Mouse (Mus musculus) embryonic facial prominence, embryonic 12.5 days (tissue): ENCODE data around the gene Slc5a6. TPM values are rescaled to one million over a fixed set of nuclear protein-coding genes. Genes with fewer than 3 reads are reported as not detected.

Experiments used
- ATAC-seq: fragments of 200-750 bp; cut with Nextera tagmentation; 2 replicates; pipeline ENCODE4 v1.8.0; 2017; ENCODE audit not compliant: insufficient number of reproducible peaks, insufficient read depth, low FRiP score, low TSS enrichment
- H3K27ac ChIP-seq: fragments of 300-500 bp; sonication (generic); 2 replicates; pipeline ENCODE4 v1.5.1; 2016; ENCODE audit warnings: mild to moderate bottlenecking
- H3K27me3 ChIP-seq: fragments of 300-500 bp; sonication (generic); 2 replicates; pipeline ENCODE4 v1.6.1; 2016; ENCODE audit warnings: mild to moderate bottlenecking, moderate library complexity
- H3K36me3 ChIP-seq: fragments of 300-500 bp; sonication (generic); 2 replicates; pipeline ENCODE4 v1.6.1; 2016; ENCODE audit warnings: mild to moderate bottlenecking
- H3K4me1 ChIP-seq: fragments of 300-500 bp; sonication (generic); 2 replicates; pipeline ENCODE4 v1.6.1; 2016
- H3K4me2 ChIP-seq: fragments of 300-500 bp; sonication (generic); replicated peaks from 2 replicates; pipeline ENCODE4 v1.6.1; 2016; ENCODE audit warnings: mild to moderate bottlenecking, moderate library complexity
- H3K4me3 ChIP-seq: fragments of 300-500 bp; sonication (generic); 2 replicates; pipeline ENCODE4 v1.5.1; 2016; ENCODE audit warnings: mild to moderate bottlenecking
- H3K9ac ChIP-seq: fragments of 300-500 bp; sonication (generic); 2 replicates; pipeline ENCODE4 v1.6.1; 2016; ENCODE audit warnings: mild to moderate bottlenecking, moderate library complexity
- H3K9me3 ChIP-seq: fragments of 300-500 bp; sonication (generic); 2 replicates; pipeline ENCODE4 v1.6.1; 2016; ENCODE audit warnings: mild to moderate bottlenecking, moderate library complexity
- WGBS: fragments of 180-500 bp; shearing (Covaris S2); methylation state at CpG from one replicate; pipeline ENCODE4 v1.1.7; 2016; 5-methylcytosine and 5-hydroxymethylcytosine counted together
- polyA plus RNA-seq: library from polyadenylated mRNA; unstranded; fragments of >200 nt; fragmentation: Nextera tagmentation; extraction: Ambion mirVana; gene quantifications from 2 replicates; pipeline ENCODE4 v1.2.1, GENCODE M21; 2016

The Slc5a6 gene
- polyA plus RNA-seq, 1 experiment from 2014 or later, result 11.8 TPM

DNA sequence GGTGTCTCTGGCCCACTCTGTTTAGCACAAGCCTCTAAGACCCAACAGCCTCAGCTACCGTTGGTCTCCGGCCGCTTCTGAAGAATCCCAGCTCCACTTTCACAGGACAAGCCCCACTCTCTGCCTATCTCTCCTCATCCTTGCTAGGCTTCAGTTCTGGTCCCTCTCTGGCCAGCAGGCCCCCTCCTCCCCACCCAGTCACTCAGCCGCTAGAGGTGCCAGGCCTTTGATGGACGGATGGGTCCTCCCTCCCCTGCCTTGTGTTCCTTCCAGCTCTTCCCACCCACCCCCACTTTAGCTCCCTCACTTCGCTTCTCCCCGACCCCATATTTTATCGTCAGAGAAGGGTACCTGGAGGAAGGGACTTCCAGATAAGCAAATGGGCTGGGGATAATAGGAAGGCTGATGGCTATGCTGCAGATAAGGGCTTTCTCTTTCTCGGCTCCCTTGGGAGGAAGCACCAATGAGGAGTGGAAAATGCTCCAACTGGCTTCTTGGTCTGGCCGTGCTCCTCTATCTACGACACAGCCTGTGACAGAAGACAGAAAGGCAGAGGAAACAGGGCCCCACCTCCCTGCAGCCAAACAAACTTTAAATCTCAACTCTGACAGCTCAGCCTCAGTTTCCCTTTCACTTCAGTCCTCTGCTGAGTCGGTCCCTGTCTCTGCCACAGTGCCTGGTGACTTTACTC, 34.4 kb upstream of the Slc5a6 start:
- H3K27me3 ChIP-seq, result peaks cover 25% of the 10 kb centered on the region
- H3K9me3 ChIP-seq, result no peaks in the 10 kb centered on the region
- H3K9ac ChIP-seq, result no peak overlapping the region
- no peak overlapping the region for H3K4me2 ChIP-seq
- no peak overlapping the region for H3K27ac ChIP-seq
- no peak for ATAC-seq
- 0 out of 2 replicates have a peak, but pooled peaks cover 2% of the 10 kb centered on the region for H3K4me1 ChIP-seq
- WGBS, result 43% methylated on average over 12 of the region's 12 CpGs
- peaks cover 12% of the 10 kb centered on the region for H3K36me3 ChIP-seq
- no peak overlapping the region for H3K4me3 ChIP-seq

DNA sequence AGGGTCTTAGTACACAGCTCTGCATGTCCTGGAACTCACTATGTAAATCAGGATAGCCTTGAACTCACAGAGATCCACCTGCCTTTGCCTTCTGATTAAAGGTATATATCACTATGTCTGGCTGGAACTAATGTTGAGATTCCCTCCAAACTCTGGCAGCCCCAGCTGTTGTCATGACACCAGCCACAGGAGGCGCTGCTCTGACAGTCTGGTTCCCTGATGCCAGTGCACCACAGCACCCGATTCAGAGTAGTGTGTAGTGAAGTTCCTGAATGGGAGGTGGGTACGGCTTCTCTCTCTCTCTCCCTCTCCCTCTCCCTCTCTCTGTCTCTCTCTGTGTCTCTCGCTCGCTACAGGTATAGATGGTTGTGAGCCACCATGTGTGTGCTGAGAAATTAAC, 33.6 kb upstream of the Slc5a6 start:
- 15% methylated on average over 5 of the region's 5 CpGs for WGBS
- no peak overlapping the region for H3K27ac ChIP-seq
- no peak overlapping the region for H3K9ac ChIP-seq
- ATAC-seq, result no peak
- H3K4me3 ChIP-seq, result no peak overlapping the region
- no peaks in the 10 kb centered on the region for H3K9me3 ChIP-seq
- peaks cover 19% of the 10 kb centered on the region for H3K27me3 ChIP-seq
- H3K4me2 ChIP-seq, result no peak overlapping the region
- H3K4me1 ChIP-seq, result 0 out of 2 replicates have a peak, but pooled peaks cover 2% of the 10 kb centered on the region
- peaks cover 19% of the 10 kb centered on the region for H3K36me3 ChIP-seq

DNA sequence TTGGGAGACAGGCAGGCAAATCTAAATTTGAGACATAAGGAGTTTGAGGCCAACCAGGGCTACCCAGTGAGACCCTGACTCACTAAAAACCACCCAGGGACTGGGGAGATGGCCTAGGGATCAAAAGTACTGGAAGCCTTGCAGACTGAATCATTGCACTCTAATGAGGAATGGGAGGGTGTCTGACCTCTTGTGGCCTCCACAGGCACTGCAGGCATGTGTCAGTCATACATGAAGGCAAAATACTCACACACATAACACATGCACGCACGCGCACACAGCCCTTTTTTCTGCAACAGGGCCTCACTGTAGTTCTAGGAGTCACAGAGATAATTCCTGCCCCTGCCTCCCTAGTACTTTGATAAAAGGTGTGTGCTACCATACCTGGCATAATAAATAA, 32.7 kb upstream of the Slc5a6 start:
- Histone ChIP-seq H3K4me1 (0 out of 2 replicates have a peak, but pooled peaks cover 2% of the 10 kb centered on the region), H3K4me2 (no peak overlapping the region), H3K27ac (no peak overlapping the region), H3K27me3 (peaks cover 14% of the 10 kb centered on the region), H3K4me3 (no peak overlapping the region), H3K9ac (no peak overlapping the region), H3K9me3 (no peaks in the 10 kb centered on the region), H3K36me3 (peaks cover 29% of the 10 kb centered on the region)
- no peak for ATAC-seq
- WGBS, result 81% methylated on average over 3 of the region's 3 CpGs

DNA sequence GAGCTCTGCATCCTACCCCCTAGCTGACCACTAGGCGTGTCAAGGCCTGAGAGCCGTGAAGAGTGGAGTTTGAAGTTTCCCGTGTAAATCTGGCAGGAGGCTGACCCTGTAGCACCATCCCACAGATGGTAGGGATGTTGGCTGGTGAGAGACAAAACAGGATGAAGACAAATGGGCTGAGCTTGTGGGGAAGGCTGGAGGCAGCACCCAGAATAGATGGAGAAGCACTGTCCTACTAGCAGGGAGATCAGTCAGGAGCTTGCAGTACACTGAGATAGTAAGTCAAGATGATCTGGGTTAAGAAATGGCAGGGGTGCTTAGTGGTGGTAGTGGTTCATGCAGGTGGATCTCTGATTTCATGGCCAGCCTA, 32.1 kb upstream of the Slc5a6 start:
- Histone ChIP-seq H3K36me3 (peaks cover 35% of the 10 kb centered on the region), H3K27me3 (peaks cover 13% of the 10 kb centered on the region), H3K4me2 (no peak overlapping the region), H3K9ac (no peak overlapping the region), H3K4me1 (0 out of 2 replicates have a peak, but pooled peaks cover 2% of the 10 kb centered on the region), H3K4me3 (no peak overlapping the region), H3K27ac (no peak overlapping the region), H3K9me3 (no peaks in the 10 kb centered on the region)
- no peak for ATAC-seq
- 65% methylated on average over 3 of the region's 3 CpGs for WGBS

DNA sequence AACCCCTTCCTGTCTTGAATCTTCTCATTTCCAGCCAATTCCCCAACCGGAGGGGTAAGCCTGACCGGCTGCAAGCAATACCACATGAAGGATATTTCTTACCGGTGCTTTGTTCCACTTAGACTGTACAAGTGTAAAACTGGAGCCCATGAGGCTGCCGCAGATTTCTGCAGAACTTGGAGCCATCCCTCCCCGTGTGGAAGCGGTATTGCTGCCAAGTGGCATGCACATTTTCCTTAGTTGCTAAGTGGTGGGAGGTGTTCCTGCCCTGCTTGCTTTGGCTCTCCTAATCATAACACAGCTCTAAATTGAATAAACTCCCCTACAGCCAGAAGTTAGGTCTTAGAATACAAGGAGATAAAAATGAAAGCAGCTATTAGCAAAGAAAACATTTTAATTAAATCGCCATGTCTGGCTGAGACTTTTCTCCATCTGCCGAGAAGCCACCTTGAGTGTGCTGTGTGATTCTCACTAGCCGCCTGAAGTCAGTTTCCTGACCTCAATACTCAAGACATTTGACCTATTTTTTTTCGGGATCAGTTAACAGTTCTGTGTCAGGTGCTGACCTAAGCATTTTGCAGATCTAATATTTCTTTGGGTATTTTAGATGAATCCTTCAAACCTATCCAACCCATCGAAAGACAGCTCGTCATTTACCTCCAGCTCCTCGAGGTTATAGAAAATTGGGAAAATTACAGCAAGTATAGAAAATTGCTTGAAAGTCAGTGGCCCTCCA, 31.5 kb upstream of the Slc5a6 start:
- Histone ChIP-seq H3K4me2 (no peak overlapping the region), H3K9ac (no peak overlapping the region), H3K9me3 (no peaks in the 10 kb centered on the region), H3K36me3 (peaks cover 40% of the 10 kb centered on the region), H3K27ac (no peak overlapping the region), H3K4me1 (0 out of 2 replicates have a peak, but pooled peaks cover 2% of the 10 kb centered on the region), H3K27me3 (peaks cover 13% of the 10 kb centered on the region), H3K4me3 (no peak overlapping the region)
- no peak for ATAC-seq
- 69% methylated on average over 13 of the region's 13 CpGs for WGBS

DNA sequence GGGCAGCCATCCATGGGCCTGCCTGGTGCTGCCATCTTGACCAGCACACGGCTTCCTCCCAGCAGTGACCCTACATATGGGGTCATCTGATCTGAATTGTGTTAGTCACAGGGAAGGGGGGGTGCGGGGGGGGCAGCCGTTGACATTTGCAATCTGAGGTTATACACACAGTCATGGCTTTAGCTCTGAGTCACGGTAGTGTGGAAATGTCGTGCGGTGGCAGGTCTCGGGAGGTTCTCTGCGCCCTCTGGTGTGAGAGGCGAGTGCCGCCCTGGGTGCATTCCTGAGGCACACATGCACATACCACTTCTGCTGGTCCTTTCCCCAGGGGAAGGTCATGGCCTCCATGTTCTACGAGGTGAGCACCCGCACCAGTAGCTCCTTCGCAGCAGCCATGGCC, 27.6 kb upstream of the Slc5a6 start:
- peaks cover 79% of the 10 kb centered on the region for H3K36me3 ChIP-seq
- H3K9me3 ChIP-seq, result no peaks in the 10 kb centered on the region
- 0 out of 2 replicates have a peak, but pooled peaks cover 2% of the 10 kb centered on the region for H3K4me1 ChIP-seq
- WGBS, result 85% methylated on average over 13 of the region's 13 CpGs
- ATAC-seq, result no peak
- no peak overlapping the region for H3K27ac ChIP-seq
- H3K9ac ChIP-seq, result no peak overlapping the region
- no peak overlapping the region for H3K4me2 ChIP-seq
- no peaks in the 10 kb centered on the region for H3K27me3 ChIP-seq
- H3K4me3 ChIP-seq, result no peak overlapping the region

DNA sequence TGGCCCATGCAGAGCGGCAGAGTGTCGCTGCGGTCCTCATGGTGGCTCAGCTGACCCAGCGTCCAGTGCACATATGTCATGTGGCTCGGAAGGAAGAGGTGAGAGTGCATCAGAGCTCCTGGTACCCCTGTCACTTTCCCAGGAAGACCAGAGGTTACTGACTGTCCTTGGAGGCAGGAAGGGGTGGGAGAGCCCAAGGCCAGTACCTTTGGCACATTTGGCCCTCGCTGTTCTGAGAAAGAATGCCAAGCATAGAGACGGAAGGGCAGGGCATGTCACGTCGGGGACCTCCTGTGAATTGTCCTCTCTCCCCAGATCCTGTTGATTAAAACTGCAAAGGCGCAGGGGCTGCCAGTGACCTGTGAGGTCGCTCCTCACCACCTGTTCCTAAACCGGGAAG, 24.5 kb upstream of the Slc5a6 start:
- no peak overlapping the region for H3K27ac ChIP-seq
- no peak overlapping the region for H3K9ac ChIP-seq
- no peak overlapping the region for H3K4me3 ChIP-seq
- peaks cover 100% of the 10 kb centered on the region for H3K36me3 ChIP-seq
- no peak overlapping the region for H3K4me2 ChIP-seq
- no peaks in the 10 kb centered on the region for H3K27me3 ChIP-seq
- 90% methylated on average over 12 of the region's 12 CpGs for WGBS
- H3K4me1 ChIP-seq, result no peaks in the 10 kb centered on the region
- H3K9me3 ChIP-seq, result no peaks in the 10 kb centered on the region
- ATAC-seq, result no peak

DNA sequence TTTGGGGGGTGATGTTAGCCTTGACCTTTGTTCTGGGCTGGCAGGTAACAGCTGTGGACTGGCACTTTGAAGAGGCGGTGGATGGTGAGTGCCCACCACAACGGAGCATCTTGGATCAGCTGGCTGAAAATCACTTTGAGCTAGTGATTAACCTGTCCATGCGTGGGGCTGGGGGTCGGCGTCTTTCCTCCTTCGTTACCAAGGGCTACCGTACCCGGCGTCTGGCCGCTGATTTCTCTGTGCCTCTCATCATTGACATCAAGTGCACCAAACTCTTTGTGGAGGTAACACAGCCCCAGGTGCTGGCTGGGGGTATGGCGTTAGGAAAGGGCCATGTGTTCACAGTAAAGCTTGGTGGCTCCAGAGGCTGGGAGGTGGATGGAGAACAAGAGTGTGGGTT, 23.1 kb upstream of the Slc5a6 start:
- Histone ChIP-seq H3K27ac (no peak overlapping the region), H3K4me3 (no peak overlapping the region), H3K36me3 (peaks cover 100% of the 10 kb centered on the region), H3K4me2 (no peak overlapping the region), H3K9ac (no peak overlapping the region), H3K4me1 (no peaks in the 10 kb centered on the region), H3K27me3 (no peaks in the 10 kb centered on the region), H3K9me3 (no peaks in the 10 kb centered on the region)
- no peak for ATAC-seq
- 92% methylated on average over 11 of the region's 11 CpGs for WGBS

DNA sequence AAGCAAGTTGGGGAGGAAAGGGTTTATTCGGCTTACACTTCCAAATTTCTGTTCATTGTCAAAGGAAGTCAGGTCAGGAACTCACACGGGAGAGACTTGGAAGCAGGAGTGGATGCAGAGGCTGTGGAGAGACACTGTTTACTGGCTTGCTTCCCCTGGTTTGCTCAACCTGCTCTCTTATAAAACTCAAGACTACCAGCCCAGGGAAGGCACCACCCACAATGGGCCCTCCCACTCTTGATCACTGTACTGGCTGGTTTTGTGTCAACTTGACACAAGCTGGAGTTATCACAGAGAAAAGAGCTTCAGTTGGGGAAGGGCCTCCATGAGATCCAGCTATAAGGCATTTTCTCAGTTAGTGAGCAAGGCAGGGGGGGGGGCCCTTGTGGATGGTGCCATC, 22.3 kb upstream of the Slc5a6 start:
- WGBS, result 82% methylated on average over 2 of the region's 2 CpGs
- ATAC-seq, result no peak
- H3K27ac ChIP-seq, result no peak overlapping the region
- H3K27me3 ChIP-seq, result no peaks in the 10 kb centered on the region
- no peak overlapping the region for H3K9ac ChIP-seq
- no peak overlapping the region for H3K4me2 ChIP-seq
- H3K9me3 ChIP-seq, result no peaks in the 10 kb centered on the region
- H3K36me3 ChIP-seq, result peaks cover 100% of the 10 kb centered on the region
- H3K4me1 ChIP-seq, result no peaks in the 10 kb centered on the region
- H3K4me3 ChIP-seq, result no peak overlapping the region

DNA sequence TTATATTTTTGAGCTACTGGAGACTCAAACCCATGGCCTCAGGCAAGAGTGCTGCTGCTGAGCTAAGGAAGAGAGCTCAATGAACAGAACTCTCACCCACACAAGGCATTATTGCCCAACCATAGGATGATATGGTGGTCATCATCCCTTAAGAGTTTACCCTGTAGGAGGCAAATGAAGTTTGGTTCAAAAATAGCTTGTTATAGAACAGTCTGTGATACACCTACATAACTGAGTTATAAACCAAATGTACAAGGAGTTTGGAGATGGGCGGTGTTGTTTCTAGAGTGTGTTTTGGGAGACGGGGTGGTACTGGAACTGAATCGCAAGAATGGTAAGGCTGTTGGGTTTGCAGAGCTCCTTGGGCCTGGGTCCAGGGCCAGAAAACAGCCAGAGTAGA, 21.1 kb upstream of the Slc5a6 start:
- H3K9ac ChIP-seq, result no peak overlapping the region
- 97% methylated on average over 3 of the region's 3 CpGs for WGBS
- no peak overlapping the region for H3K27ac ChIP-seq
- no peaks in the 10 kb centered on the region for H3K27me3 ChIP-seq
- ATAC-seq, result no peak
- no peaks in the 10 kb centered on the region for H3K4me1 ChIP-seq
- peaks cover 94% of the 10 kb centered on the region for H3K36me3 ChIP-seq
- no peak overlapping the region for H3K4me2 ChIP-seq
- H3K9me3 ChIP-seq, result no peaks in the 10 kb centered on the region
- no peak overlapping the region for H3K4me3 ChIP-seq

DNA sequence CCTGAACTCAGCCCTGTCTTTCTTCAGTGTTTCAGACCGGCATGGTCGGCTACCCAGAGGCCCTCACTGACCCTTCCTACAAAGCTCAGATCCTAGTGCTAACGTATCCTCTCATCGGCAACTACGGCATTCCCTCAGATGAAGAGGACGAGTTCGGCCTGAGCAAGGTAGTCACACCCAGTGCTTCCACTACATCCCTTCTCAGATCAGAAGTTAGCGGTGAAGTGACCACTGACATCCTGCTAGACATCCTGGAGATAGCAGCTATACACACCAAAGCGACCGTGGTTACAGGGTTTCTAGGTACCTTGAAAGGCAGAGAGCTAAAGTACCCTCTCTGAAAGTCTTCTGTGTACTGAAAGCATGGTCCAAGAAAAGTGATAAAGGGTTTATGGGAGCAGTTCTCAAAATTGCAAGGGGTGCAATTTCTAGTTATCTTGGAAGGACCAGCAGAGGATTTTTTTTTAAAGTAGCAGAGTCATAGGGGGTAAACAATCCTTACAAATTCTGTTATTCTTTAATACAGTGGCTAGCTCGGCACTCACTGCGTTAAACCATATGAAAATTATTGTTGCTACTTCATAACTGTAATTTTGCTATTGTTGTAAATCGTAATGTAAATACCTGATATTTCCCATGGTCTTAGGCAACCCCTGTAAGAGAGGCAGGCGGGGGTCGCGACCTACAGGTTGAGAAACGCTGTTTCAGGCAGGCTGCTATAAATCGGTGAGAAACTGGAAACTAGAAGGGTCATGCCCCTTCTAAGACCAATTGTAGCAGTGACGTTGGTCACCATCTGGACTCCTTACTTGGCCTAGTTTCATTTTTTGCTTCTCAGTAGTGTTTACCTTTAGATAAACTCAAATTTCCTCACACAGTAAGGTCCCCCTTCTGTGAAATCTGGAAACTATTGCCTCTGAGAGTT, 6.8 kb upstream of the Slc5a6 start:
- Histone ChIP-seq H3K4me3 (peak overlapping the region; percentile 65), H3K27ac (peak overlapping the region; percentile 72), H3K4me1 (peaks cover 11% of the 10 kb centered on the region), H3K9ac (peak overlapping the region; percentile 74), H3K36me3 (peaks cover 26% of the 10 kb centered on the region), H3K4me2 (peak overlapping the region; percentile 88), H3K9me3 (no peaks in the 10 kb centered on the region), H3K27me3 (no peaks in the 10 kb centered on the region)
- no peak for ATAC-seq
- WGBS, result 18% methylated on average over 19 of the region's 19 CpGs
